Mouse (Mus musculus) telencephalon, adult 2 months (tissue): ENCODE results near the gene Col19a1.

ENCODE experiments used
- DNase-seq: peaks from one replicate; pipeline ENCODE4 v3.0.0-alpha.2; 2011; ENCODE audit warnings: low read depth, low spot score

The Col19a1 gene

GRCm38 (mm10) chr1:24230428-24230827 lies 356.8 kb downstream of the Col19a1 start:
- DNase-seq = no peak

GRCm38 (mm10) chr1:24229552-24229951 lies 357.7 kb downstream of the Col19a1 start:
- no peak for DNase-seq

GRCm38 (mm10) chr1:24226941-24227711 lies 360.1 kb downstream of the Col19a1 start:
- no peak for DNase-seq

- DNase-seq = peak; percentile 83
These were observed 361.3 kb downstream of the Col19a1 start for GRCm38 (mm10) chr1:24225825-24226526.

GRCm38 (mm10) chr1:24222981-24223612 lies 364.2 kb downstream of the Col19a1 start:
- no peak for DNase-seq

- DNase-seq = no peak
These were observed 365.0 kb downstream of the Col19a1 start for GRCm38 (mm10) chr1:24222231-24222630.

- DNase-seq = no peak
These were observed 368.2 kb downstream of the Col19a1 start for GRCm38 (mm10) chr1:24219041-24219440.
